Mouse (Mus musculus) macrophage (primary cell): Measurements from ENCODE around the gene Plpp1. TPM values are rescaled to one million over a fixed set of nuclear protein-coding genes. Genes with fewer than 3 reads are reported as not detected.

Experiments
- H3K27ac ChIP-seq: fragments of 350-480 bp; formaldehyde crosslinking; 2 replicates; pipeline ENCODE4 v1.9.0; 2021
- H3K36me3 ChIP-seq: fragments of 350-480 bp; formaldehyde crosslinking; 2 replicates; pipeline ENCODE4 v1.9.0; 2021; ENCODE audit errors: inconsistent target
- H3K4me3 ChIP-seq: fragments of 350-480 bp; formaldehyde crosslinking; 2 replicates; pipeline ENCODE4 v1.9.0; 2021; ENCODE audit errors: inconsistent target
- H3K79me2 ChIP-seq: fragments of 350-480 bp; formaldehyde crosslinking; 2 replicates; pipeline ENCODE4 v1.9.0; 2021; ENCODE audit errors: inconsistent target
- WGBS: methylation state at CpG from one replicate; pipeline ENCODE4 v1.1.7; 2026; ENCODE audit warnings: inconsistent platforms; ENCODE audit not compliant: missing documents; 5-methylcytosine and 5-hydroxymethylcytosine counted together
- polyA plus RNA-seq: library from polyadenylated mRNA; stranded (reverse); fragments of 250-400 nt; gene quantifications from 3 replicates; pipeline ENCODE4 v1.2.4, GENCODE M21; 2018; ENCODE audit warnings: inconsistent platforms

The Plpp1 gene
- polyA plus RNA-seq, 1 experiment from 2014 or later: 0.46 TPM

DNA sequence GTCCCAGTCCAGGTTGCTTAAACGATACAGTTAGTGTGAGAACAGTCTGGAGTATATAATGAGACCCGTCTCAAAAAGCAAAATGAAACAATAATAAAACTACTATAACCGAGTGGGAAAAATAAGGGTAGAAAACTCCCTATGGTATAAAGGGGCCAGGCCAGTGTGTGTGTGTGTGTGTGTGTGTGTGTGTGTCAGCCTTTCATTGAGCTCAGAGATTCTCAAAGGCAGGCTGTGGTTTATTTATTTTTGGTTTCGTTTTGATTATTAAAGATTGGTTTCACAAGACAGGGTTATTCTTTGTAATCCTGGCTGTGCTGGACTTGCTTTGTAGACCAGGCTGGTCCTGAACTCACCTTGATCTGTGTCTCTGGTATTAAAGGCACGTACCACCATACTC is 8.7 kb upstream of the Plpp1 start:
- H3K79me2 ChIP-seq: no peaks in the 10 kb centered on the region
- WGBS: 77% methylated on average over 5 of the region's 5 CpGs
- H3K4me3 ChIP-seq: no peak overlapping the region
- H3K36me3 ChIP-seq: no peaks in the 10 kb centered on the region
- H3K27ac ChIP-seq: no peak overlapping the region

DNA sequence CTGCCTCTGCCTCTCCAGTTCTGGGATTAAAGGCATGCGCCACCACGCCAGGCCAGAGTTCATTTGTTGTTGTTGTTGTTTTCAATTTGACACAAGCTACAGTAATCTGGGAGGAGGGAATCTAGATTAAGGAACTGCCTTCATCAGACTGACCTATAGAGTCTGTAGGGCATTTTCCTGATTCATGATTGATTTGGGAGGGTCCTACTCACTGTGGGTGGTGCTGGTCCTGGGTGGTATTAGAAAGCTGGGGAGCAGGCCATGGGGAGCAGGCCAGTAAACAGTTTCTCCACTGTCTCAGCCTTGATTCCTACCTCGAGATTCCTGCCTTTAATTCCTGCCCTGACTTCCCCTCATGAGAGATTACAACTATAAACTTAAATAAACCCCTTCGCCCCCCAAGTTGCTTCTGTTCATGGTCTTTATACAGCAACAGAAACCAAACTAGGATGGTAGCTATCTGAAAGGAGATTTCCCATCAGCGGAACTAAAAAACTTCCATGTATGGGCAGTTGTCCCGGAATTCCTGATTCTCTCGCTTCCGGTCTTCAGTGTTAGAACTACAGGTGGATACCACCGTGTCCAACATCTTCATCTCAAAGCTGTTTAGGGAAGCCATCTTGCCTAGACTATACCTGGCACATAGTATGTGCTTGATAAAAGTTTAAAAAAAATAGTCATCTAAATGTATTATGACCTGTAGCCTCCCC is 2.2 kb upstream of the Plpp1 start:
- Histone ChIP-seq H3K27ac (no peak overlapping the region), H3K79me2 (no peaks in the 10 kb centered on the region), H3K36me3 (no peaks in the 10 kb centered on the region), H3K4me3 (no peak overlapping the region)
- 96% methylated on average over 9 of the region's 9 CpGs for WGBS

DNA sequence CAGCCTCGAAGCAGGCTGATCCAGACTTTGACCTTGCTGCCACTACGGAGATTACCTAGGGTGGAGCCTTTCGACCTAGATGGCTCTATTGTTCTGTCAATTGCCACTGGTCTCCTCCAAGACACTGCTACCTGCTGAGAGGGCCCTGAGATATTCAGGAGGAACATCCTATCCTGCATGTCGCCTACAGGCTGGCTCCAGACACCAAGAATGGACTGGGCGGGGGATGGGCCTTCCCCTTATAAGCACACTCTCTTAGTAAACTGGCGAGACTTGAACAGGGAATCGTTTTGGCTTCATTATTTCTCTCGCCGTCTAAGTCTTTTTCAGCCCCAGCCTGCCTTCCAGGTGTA is 1.7 kb upstream of the Plpp1 start:
- 89% methylated on average over 9 of the region's 9 CpGs for WGBS
- no peak overlapping the region for H3K4me3 ChIP-seq
- H3K27ac ChIP-seq: no peak overlapping the region
- H3K36me3 ChIP-seq: no peaks in the 10 kb centered on the region
- H3K79me2 ChIP-seq: no peaks in the 10 kb centered on the region

DNA sequence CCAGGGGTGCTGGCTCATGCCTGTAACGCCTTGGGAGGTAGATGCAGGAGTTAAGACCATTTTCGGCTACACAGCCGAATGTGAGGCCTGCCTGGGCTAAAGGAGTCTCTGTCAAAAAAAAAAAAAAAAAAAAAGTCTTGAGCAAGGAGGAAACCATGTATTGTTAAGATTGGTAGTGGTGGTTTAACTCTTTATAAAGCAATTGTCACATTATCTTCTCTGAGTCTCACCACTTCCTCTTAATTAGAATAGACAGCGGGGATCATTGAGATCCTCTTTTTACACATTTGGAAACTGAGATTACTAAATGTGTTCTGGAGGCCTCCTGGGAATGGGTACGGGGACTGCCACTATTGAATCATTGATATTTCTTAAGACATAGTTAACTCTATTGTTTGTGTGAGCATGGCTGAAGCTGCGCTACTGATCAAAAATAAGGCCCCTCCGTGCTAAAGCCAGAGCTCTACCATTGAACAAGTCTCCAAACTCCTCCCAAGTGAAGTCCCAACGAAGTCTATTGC is 811 bp upstream of the Plpp1 start:
- Histone ChIP-seq H3K36me3 (no peaks in the 10 kb centered on the region), H3K4me3 (no peak overlapping the region), H3K27ac (no peak overlapping the region), H3K79me2 (no peaks in the 10 kb centered on the region)
- 29% methylated on average over 8 of the region's 8 CpGs for WGBS

DNA sequence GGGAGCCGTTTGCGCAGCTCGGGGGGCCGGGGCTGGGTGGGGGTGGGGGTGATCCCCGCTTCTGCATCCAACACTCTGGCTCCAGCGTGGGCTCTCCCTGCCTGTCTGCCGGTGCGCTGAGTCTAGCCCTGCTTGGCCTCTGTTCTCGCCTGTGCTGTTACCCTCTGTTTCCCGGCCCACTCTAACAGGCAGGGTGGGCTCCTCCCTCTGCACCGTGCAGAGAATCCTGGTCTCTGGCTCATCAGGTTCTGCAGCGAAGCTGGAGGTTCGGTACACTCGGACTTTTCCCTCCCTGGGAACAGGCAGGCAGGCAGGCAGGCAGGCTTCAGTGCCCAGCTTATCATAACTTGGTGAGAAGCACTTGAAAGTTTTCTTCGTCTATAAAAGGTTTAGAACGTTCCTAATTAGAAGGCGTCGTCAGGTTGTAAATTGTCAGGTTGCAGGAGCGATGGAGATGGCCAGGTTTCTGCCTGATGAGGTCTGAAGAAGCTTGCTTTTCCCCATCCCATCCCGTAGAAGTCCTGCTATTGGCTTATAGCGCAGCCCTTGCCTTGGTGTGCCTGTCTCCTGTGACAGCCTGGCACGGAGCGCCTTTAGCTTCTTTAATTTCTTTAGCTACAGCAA is 901 bp downstream of the Plpp1 start:
- Histone ChIP-seq H3K36me3 (no peaks in the 10 kb centered on the region), H3K27ac (no peak overlapping the region), H3K4me3 (peak overlapping the region; percentile 13; the same call in 1 of the 2 replicates), H3K79me2 (no peaks in the 10 kb centered on the region)
- WGBS: 3% methylated on average over 23 of the region's 23 CpGs

DNA sequence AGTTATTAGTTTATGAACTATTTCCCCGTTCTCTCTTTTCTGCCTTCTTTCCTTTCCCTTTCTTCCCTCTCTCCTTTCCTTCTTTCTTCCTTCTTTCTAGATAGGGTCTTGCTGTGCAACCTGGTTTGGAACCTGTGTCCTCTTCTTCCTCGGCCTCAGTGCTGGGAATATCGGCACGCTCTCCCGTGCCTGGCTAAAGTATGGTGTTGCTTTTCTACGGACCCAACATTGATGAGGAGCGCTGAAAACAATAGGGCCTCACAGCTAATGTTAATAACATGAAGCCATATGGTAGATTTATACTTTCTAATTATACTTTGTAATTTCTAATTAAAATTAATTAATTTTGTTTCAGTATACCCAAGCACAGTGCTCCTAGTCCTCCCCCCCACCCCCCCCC is 2.5 kb downstream of the Plpp1 start:
- Histone ChIP-seq H3K36me3 (no peaks in the 10 kb centered on the region), H3K79me2 (no peaks in the 10 kb centered on the region), H3K27ac (no peak overlapping the region), H3K4me3 (no peak overlapping the region)
- 96% methylated on average over 7 of the region's 7 CpGs for WGBS

DNA sequence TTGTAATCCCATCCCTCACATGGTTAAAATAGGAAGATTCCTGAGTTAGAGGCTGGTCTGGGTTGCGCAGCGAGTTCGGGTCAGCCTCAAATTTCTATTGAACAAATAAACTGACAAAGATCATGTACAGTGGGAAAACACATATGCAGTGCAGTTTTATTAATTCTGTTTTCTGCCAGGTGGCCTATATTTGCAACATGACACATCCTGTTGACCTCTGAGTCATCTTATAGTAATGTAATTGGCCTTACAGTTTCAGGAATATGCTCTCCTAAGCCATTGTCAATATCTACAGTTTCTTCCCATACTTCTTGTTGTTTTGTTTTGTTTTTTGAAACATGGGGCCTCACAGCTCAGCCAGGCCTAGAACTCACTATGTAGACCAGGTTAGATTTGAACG is 3.1 kb downstream of the Plpp1 start:
- Histone ChIP-seq H3K27ac (no peak overlapping the region), H3K36me3 (no peaks in the 10 kb centered on the region), H3K79me2 (no peaks in the 10 kb centered on the region), H3K4me3 (no peak overlapping the region)
- WGBS: 96% methylated on average over 4 of the region's 4 CpGs

DNA sequence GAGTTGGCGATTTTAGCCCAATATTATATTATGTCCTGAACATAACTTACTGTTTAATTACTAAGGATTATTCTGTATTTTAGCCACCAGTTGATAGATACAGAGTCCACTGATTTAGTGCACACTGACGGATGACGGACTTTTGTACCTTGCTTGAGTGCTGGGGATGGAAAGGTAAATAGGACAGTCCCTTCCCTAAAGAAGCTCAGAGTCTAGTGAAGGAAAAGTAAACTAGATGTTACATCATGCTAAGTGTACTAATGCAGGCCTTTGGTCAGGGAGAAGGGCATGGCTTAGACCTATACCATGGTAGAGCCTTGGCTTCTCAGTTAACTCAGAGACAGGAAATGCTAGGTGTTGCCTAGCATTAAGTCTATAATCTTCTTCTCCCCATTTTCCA is 4.9 kb downstream of the Plpp1 start:
- no peaks in the 10 kb centered on the region for H3K79me2 ChIP-seq
- H3K4me3 ChIP-seq: no peak overlapping the region
- WGBS: 96% methylated on average over 3 of the region's 3 CpGs
- no peaks in the 10 kb centered on the region for H3K36me3 ChIP-seq
- H3K27ac ChIP-seq: no peak overlapping the region

DNA sequence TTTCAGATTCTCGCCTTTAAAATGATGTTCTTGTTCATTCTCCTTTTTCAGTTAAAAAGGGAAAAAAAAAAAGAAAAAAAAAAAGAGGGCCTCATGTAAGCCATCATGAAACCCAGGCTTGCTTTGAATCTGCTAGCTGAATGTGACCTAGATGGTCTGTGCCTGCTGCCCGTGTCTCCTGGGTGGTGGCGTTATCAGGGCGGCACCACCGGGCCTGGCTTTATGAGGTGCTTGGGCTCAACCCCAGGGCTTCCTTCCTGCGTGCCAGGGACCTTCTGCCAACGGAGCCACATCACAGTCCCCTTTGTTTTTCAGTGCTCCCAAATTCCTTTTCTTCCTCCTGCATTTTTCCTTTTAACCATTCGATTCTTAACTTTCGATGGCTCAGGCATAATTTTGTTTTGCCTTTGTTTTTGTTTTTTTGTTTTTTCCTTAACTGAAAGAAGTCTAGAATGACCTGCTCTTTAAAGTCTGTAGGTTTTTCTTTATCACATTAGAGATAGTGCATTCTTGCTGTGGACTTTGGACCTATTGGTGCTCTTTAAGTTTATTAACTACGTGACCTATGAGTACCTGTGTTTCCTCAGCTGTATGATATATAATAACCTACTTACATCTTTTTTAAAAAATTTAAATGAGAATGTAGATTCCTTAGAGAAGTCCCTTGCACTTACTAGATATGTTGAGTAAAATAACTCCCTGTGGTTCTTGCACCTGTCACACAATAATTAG is 7.5 kb downstream of the Plpp1 start:
- WGBS: 82% methylated on average over 10 of the region's 10 CpGs
- H3K4me3 ChIP-seq: no peak overlapping the region
- no peaks in the 10 kb centered on the region for H3K36me3 ChIP-seq
- no peaks in the 10 kb centered on the region for H3K79me2 ChIP-seq
- H3K27ac ChIP-seq: no peak overlapping the region

DNA sequence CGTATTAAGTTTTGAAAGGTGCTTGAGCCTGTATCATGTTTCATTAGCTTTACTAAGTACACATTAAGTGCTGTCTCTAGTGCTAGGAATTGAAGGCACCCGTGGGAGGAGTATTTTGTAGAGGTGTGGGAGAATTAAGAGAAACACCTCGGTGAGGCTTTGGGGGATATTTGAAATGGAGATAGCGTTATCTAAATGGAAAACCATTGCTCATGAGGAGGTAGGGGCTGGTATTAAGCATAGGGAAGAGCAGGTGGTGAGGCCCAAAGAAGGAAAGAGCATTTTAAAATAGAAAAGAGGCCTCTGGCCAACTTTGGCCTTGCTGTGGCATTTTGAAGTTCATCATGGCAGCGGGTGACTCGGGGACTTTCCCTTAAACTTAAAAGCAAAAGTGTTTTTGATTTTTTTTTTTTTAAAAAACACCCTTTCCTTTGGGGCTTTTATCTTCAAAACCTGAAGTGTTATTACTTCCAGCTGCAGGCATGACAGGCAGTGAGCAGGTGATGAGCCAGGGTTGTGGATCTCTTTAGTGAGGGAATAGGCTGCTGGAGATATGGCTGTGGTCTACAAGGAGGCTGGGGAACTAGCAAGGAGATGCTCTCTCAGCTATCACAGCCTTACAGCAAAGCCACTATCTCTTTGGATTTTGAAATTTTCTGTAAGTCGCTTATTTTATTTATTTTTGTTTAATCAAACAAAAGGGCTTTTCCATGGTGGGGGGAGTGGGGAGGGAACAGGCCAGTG is 9.1 kb downstream of the Plpp1 start:
- H3K79me2 ChIP-seq: no peaks in the 10 kb centered on the region
- no peak overlapping the region for H3K4me3 ChIP-seq
- WGBS: 75% methylated on average over 7 of the region's 7 CpGs
- H3K27ac ChIP-seq: no peak overlapping the region
- H3K36me3 ChIP-seq: no peaks in the 10 kb centered on the region

DNA sequence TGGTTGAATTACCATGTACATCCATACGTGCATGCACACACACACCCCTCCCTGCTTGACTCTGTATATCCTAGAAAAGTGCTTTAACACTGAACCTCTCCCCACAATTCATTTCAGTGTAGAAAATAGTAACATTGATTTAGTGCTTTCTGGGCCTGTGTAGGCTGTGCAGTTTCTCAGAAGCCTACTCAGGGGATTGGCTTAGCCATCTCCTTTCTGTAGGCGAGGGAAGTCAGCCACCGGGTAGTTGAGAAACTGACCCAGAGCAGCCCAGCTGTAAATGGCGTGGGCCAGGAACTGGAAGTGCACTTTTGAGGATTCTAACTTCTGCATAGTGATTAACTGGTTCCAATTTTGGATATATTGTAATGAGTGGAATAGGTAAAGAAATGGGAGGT is 9.7 kb downstream of the Plpp1 start:
- no peak overlapping the region for H3K27ac ChIP-seq
- no peak overlapping the region for H3K4me3 ChIP-seq
- WGBS: 38% methylated on average over 4 of the region's 4 CpGs
- no peaks in the 10 kb centered on the region for H3K79me2 ChIP-seq
- H3K36me3 ChIP-seq: no peaks in the 10 kb centered on the region

DNA sequence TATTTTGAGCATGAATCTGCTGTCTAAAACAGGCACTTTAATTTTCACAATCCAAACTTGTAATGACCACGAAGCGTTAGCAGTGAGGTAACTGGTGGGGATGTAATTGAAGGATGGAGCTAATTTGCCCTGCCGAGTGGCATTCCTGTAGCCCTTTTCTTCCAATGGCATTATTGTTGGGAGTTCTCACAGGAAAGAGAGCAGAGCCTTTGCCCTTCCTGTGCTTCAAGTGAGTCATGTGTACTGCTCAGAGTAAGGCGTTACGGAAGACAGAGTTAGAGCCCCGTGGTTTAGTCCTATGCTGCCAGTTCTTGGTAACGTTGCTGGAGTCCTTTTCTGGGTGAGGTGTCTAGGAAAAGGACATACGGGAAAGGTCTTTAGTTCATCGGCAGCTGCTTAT is 10.2 kb downstream of the Plpp1 start:
- H3K36me3 ChIP-seq: no peaks in the 10 kb centered on the region
- no peaks in the 10 kb centered on the region for H3K79me2 ChIP-seq
- WGBS: 39% methylated on average over 9 of the region's 9 CpGs
- no peak overlapping the region for H3K4me3 ChIP-seq
- no peak overlapping the region for H3K27ac ChIP-seq

DNA sequence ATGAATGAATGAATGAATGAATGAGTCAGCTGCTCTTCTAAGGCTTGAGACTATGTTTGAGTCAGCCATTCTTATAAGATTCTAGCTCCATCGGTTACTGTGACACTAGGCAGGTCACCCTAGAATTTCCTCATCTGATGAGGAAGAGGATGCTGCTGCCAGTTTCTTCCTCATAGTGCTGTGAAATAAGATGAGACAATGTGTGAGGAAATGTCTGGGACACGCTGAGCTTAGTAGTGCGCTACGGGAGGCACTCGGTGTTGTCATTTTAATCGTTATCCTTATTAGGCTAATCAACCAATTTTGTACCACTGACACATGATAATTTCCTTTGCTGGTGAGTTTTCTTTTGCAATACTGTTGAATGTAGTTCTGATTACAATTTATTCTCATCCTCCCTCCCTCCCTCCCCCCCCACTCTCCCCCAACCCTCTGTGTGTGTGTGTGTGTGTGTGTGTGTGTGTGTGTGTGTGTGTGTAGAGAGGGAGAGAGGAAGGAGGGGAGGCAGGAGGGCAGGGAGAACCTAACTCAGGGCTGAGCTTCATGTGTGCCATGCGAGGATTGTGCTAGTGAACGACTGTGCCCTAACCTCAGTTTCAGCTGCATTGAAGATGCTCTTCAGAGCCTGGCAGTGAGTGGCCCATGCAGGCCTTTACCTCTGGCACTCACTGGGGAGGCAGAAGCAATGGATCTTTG is 11.3 kb downstream of the Plpp1 start:
- H3K4me3 ChIP-seq: no peak overlapping the region
- H3K79me2 ChIP-seq: no peaks in the 10 kb centered on the region
- no peaks in the 10 kb centered on the region for H3K36me3 ChIP-seq
- H3K27ac ChIP-seq: no peak overlapping the region
- WGBS: 79% methylated on average over 8 of the region's 8 CpGs

DNA sequence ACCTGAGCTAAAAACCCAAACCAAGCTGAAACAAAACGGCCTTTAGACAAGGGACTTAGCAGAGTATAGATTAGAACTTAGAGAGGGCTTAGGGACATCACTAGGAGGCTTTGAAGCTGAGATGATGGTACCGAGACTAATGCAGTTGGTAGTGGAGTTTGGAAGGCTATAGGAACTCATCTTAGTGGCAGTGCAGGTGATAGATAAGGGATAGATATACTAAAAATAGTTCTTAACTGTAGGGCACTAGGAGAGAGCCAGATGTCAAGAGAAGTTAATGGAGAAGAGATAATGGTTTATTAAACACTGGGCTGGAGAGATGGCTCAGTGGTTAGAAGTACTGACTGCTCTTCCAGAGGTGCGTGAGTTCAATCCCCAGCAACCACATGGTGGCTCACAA is 15.4 kb downstream of the Plpp1 start:
- Histone ChIP-seq H3K36me3 (no peaks in the 10 kb centered on the region), H3K27ac (no peak overlapping the region)

More for the DNA sequence above, 15.4 kb downstream of the Plpp1 start:
- Histone ChIP-seq H3K4me3 (no peak overlapping the region), H3K79me2 (no peaks in the 10 kb centered on the region)
- WGBS: 80% methylated on average over 3 of the region's 3 CpGs
